Mouse (Mus musculus): ENCODE data around the gene Abhd14a. TPM values are rescaled to one million over a fixed set of nuclear protein-coding genes. Genes with fewer than 3 reads are reported as not detected.
A peak's percentile ranks its signal among the peaks of the same experiment; 100 is the strongest.

Gene Abhd14a
- polyA plus RNA-seq, 1 experiment from 2014 or later, result 48.6 TPM

DNA sequence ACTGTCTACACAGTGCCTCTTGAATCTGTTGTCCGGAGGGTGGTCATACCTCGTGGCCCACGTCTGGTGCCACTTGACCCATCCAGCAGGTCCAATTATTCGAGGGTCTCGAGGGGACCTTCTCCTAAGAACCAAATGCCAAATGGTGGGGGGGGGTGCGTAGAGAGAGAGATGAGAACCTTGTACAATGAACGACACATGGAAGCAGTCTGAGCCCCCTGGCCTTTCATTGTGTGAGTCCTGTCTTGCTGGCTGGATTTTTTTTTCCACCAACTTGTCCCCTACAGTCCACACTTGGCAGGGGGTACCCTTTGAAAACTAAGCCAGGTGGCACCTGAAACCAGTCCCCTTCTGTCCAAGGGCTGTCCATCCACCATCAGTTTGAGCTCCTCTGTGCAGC lies 20.3 kb upstream of the Abhd14a start:
- H3K9ac ChIP-seq, result no peak overlapping the region
- H3K27me3 ChIP-seq (replicated peaks), result peaks cover 11% of the 10 kb centered on the region; the same call in 1 of the 2 replicates
- no peak overlapping the region for H3K4me2 ChIP-seq
- H3K4me3 ChIP-seq (replicated peaks), result no peak overlapping the region
- no peak overlapping the region for H3K27ac ChIP-seq
- peaks cover 17% of the 10 kb centered on the region for H3K4me1 ChIP-seq
- WGBS, result 90% methylated on average over 7 of the region's 7 CpGs
- no peaks in the 10 kb centered on the region for H3K9me3 ChIP-seq
- H3K36me3 ChIP-seq, result peaks cover 5% of the 10 kb centered on the region
- ATAC-seq (ENCODE audit: insufficient read depth, low FRiP score, low read depth), result no peak

DNA sequence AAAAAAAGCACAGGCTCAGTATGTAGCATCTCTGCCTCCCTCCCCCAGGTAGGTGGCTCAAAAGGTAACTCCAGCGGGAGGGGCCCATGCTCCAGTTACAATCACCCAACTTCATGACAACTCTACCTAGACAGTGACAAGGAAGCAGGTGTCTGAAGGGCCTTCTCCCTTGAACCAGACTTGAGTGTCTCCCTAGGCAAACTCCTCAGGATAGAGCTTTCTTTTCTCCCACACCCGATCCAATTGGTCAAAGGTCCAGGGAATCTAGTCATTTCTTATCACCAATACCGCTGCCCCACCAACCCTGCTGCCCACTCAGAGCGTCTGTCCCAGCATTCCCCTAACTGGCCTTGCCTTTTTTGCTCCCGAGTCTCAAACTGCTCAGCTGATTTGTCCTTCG lies 19.2 kb upstream of the Abhd14a start:
- Histone ChIP-seq H3K36me3 (peaks cover 9% of the 10 kb centered on the region), H3K9me3 (no peaks in the 10 kb centered on the region), H3K9ac (no peak overlapping the region), H3K27me3 (replicated peaks) (peaks cover 11% of the 10 kb centered on the region; the same call in 1 of the 2 replicates), H3K4me3 (replicated peaks) (no peak overlapping the region), H3K4me1 (peaks cover 13% of the 10 kb centered on the region), H3K4me2 (no peak overlapping the region), H3K27ac (no peak overlapping the region)
- 84% methylated on average over 6 of the region's 6 CpGs for WGBS
- ATAC-seq (ENCODE audit: insufficient read depth, low FRiP score, low read depth), result no peak

DNA sequence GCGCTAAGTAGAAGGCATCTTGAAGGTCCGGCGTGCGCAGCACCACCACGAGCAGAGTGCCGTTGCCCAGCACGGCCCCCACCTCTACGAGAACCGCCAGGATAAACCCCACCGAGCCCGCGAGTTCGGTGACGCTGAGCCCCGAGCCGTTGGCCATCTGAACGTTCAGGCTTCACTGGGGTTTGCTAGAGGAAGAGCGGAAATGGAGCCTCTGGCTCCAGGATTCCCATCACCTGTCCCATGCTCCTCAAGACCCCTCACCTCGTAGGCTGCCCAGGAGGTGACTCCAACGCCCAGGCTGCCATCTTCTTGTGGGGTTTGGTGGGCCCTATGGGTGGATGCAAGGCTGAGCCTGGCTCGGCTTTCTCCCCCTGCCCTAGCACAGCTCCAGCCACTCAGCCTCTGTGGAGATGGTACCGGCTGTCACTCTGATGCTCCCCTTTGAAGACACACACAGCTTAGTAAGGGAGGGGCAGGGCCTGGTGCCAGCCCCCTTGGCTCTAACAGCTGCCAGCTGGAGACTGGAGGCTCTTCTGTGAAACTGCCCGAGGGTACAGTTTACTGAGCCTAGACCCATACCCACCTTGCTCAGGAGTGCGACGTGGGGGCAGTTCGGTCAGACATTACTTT lies 18.2 kb upstream of the Abhd14a start, which contains the start of gene Gpr62:
TSS of gene Gpr62 (minus strand) at position 368 of the 630 bp plus-strand sequence.
- peak within 1 kb of the TSS; percentile 99 for H3K4me2 ChIP-seq
- H3K27ac ChIP-seq, result no peak within 1 kb of the TSS
- H3K9me3 ChIP-seq, result no peaks in the 10 kb centered on the region
- ATAC-seq (ENCODE audit: insufficient read depth, low FRiP score, low read depth), result no peak
- WGBS, result 31% methylated on average over 26 of the region's 26 CpGs
- peaks cover 11% of the 10 kb centered on the region; the same call in 1 of the 2 replicates for H3K27me3 ChIP-seq (replicated peaks)
- H3K9ac ChIP-seq, result peak within 1 kb of the TSS; percentile 52
- peak within 1 kb of the TSS; percentile 61 for H3K4me3 ChIP-seq (replicated peaks)
- peaks cover 9% of the 10 kb centered on the region for H3K4me1 ChIP-seq
- H3K36me3 ChIP-seq, result peaks cover 9% of the 10 kb centered on the region

DNA sequence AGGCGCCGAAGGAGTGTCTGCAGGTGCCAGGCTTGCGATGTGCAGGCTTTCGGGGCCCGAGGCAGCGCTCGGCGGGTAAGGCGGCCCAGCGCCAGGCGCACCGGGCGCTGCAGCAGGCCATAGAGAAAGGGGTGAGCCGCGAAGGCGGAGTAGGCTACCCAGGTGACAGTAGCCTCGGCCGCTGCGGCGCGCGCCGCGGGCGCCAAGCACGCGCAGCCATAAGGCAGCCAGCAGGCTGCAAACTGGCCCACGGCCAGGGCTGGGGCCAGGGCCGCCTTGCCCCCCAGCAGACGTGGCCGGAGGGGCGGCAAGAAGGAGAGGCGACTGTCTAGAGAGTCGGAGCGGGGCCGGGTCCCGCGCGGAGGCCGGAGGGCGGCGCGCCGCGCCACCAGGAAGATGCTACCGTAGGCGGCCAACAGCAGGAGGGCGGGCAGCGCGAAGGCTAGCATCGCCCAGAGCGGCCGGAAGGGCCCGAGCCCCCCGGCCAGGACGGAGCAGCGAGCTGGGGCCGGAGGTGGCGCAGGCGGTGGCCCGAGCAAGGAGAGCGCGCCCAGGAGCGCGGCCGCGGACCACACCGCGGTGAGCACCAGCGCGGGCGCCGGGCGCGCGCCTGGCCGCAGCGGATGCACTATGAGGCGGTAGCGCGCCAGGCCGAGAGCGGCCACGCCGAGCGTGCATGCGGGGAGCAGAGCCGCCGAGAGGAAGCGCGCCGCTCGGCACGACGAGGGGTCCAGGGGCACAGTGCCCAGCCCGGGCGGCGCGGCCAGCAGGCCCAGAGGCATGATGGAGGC lies 17.5 kb upstream of the Abhd14a start:
- peak; percentile 67 for ATAC-seq (ENCODE audit: insufficient read depth, low FRiP score, low read depth)
- H3K9ac ChIP-seq, result peak overlapping the region; percentile 52
- H3K4me3 ChIP-seq (replicated peaks), result peak overlapping the region; percentile 61
- peak overlapping the region; percentile 99 for H3K4me2 ChIP-seq
- no peak overlapping the region for H3K27ac ChIP-seq
- peaks cover 9% of the 10 kb centered on the region for H3K36me3 ChIP-seq
- peaks cover 11% of the 10 kb centered on the region; the same call in 1 of the 2 replicates for H3K27me3 ChIP-seq (replicated peaks)
- WGBS, result 3% methylated on average over 94 of the region's 99 CpGs
- no peaks in the 10 kb centered on the region for H3K9me3 ChIP-seq
- H3K4me1 ChIP-seq, result peaks cover 9% of the 10 kb centered on the region

DNA sequence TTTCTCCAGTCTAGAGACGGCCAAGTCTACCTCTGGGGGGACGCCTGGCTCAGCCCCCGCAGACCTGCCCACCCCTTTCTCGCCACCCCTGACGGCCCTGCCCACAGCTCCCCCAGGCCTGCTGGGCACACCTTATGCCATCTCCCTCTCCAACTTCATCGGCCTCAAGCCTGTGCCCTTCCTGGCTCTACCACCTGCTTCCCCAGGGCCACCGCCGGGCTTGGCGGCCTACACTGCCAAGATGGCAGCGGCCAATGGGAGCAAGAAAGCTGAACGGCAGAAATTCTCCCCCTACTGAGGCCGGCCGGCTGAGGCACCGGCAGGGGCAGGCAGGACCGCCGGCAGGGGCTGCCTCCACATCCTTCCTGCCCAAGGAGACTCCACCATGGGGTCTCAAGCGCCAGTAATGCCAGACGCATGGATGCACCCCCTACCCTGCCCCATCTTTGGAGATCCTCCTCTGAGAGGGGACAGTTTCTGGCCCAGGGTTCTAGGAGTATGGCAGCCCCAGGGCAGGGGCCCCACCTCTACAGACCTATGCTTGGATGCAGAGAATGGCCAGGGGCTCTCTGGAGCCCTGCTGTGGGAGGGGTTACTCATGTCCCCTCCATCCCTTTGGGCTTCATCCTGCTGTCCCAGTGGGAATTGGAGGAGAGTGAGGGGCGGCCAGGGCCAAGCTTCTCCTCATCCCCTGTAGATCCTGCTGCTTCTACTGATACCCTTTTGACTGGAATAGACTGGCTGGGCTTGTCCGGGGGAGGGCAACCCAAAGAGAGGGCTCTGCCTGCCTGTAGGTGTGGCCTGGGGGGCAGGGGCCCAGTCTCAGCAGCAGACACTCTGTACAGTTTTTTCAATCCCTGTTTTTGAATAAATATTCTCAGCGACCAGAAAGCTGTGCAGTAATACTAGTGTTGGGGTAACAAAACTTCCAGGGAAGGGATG lies 15.9 kb upstream of the Abhd14a start:
- H3K4me3 ChIP-seq (replicated peaks), result no peak overlapping the region
- H3K36me3 ChIP-seq, result peaks cover 9% of the 10 kb centered on the region
- no peak for ATAC-seq (ENCODE audit: insufficient read depth, low FRiP score, low read depth)
- 86% methylated on average over 21 of the region's 21 CpGs for WGBS
- peaks cover 9% of the 10 kb centered on the region for H3K4me1 ChIP-seq
- peaks cover 11% of the 10 kb centered on the region; the same call in 1 of the 2 replicates for H3K27me3 ChIP-seq (replicated peaks)
- no peaks in the 10 kb centered on the region for H3K9me3 ChIP-seq
- H3K27ac ChIP-seq, result no peak overlapping the region
- H3K9ac ChIP-seq, result no peak overlapping the region
- H3K4me2 ChIP-seq, result no peak overlapping the region

DNA sequence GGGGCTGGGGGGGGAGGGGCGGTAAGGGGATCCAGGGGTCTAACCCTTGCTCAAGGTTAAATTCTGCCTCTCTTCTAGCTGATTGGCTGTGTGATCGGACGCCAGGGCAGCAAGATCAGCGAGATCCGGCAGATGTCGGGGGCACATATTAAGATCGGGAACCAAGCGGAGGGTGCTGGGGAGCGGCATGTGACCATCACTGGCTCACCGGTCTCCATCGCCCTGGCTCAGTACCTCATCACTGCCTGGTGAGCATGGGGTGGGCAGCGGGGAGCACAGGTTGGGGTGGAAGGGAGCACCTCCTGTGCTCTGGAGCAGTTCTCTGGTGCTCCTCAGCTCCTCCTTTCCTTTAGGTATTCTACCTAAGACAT lies 14.9 kb upstream of the Abhd14a start:
- Histone ChIP-seq H3K4me3 (replicated peaks) (no peak overlapping the region), H3K9ac (no peak overlapping the region), H3K9me3 (no peaks in the 10 kb centered on the region), H3K27ac (no peak overlapping the region), H3K27me3 (replicated peaks) (peaks cover 11% of the 10 kb centered on the region; the same call in 1 of the 2 replicates), H3K36me3 (peaks cover 9% of the 10 kb centered on the region), H3K4me1 (peaks cover 13% of the 10 kb centered on the region), H3K4me2 (no peak overlapping the region)
- 95% methylated on average over 12 of the region's 12 CpGs for WGBS
- no peak for ATAC-seq (ENCODE audit: insufficient read depth, low FRiP score, low read depth)

DNA sequence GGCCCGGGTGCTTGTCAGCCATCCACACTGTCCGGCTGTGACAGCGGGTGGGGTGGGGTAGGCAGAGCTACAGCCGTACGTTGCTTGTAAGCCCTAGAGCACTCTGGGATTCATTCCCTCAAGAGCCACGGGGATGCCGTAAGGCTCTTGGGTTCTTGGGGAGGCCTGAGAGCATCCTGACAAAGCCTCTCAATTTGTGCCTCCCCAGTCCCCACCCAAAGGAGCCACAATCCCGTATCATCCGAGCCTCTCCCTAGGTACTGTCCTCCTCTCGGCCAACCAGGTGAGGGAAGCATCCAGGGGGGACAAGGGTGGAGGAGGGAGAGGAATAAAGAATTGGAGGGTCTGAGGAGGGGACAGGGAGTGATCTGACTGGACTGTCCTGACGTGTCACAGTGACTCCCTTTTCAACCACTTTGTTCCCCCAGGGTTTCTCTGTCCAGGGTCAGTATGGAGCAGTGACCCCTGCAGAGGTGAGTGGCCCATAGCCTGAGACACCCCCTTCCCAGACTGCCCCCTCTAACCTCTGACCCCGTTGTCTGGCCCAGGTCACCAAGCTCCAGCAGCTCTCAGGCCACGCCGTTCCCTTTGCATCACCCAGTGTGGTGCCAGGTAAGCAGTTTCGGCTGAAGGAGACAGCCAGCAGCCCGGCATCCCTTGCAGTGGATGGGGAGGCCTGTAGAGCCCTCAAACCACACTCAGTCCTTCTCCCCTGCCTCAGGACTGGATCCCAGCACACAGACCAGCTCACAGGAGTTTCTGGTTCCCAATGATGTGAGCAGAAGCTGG lies 14.4 kb upstream of the Abhd14a start:
- no peak for ATAC-seq (ENCODE audit: insufficient read depth, low FRiP score, low read depth)
- Histone ChIP-seq H3K27me3 (replicated peaks) (peaks cover 11% of the 10 kb centered on the region; the same call in 1 of the 2 replicates), H3K36me3 (peaks cover 9% of the 10 kb centered on the region), H3K4me3 (replicated peaks) (no peak overlapping the region), H3K4me2 (no peak overlapping the region), H3K27ac (no peak overlapping the region), H3K9ac (no peak overlapping the region), H3K9me3 (no peaks in the 10 kb centered on the region), H3K4me1 (peaks cover 19% of the 10 kb centered on the region)
- WGBS, result 86% methylated on average over 16 of the region's 16 CpGs

DNA sequence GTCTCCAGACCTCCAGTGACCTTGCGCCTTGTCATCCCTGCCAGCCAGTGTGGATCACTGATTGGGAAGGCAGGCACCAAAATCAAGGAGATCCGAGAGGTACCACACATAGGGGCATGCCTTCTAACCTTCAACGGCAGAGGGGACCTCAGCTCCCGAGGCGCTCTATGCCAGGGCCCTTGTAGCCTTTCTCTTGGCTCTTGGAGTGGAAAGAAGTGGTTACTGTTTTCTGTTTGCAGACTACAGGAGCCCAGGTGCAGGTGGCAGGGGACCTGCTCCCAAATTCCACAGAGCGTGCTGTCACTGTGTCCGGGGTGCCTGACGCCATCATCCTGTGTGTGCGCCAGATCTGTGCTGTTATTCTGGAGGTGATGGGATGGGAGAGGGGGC lies 13.5 kb upstream of the Abhd14a start:
- no peak overlapping the region for H3K4me3 ChIP-seq (replicated peaks)

DNA sequence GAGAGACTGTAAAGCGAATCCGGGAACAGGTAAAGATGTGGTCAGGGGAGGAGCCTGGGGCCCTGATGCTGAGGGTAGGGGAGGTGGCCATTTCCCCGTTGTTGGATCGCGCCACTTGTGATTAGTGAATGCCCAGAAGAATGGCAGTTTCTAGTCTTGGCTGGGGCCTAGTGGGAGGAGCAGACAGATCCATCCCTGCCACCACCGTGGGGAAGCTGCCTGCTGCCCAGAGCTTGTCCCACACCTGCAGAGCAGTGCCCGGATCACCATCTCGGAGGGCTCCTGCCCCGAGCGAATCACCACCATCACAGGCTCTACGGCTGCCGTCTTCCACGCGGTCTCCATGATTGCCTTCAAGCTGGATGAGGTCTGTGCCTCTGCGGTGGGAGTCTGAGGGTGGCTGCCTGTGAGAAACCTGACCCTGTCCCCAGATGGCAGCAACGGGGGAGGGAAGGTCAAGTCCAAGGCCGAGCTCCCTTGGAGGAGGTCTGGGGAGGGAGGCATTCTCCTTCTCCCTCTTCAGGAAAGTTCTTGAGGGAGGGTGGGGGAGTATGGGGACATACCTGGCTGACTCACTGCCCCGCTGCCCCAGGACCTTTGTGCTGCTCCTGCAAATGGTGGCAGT lies 13.0 kb upstream of the Abhd14a start:
- Histone ChIP-seq H3K27ac (no peak overlapping the region), H3K4me1 (peaks cover 31% of the 10 kb centered on the region), H3K9me3 (no peaks in the 10 kb centered on the region), H3K9ac (no peak overlapping the region), H3K4me2 (no peak overlapping the region), H3K36me3 (peaks cover 9% of the 10 kb centered on the region), H3K27me3 (replicated peaks) (peaks cover 6% of the 10 kb centered on the region; the same call in 1 of the 2 replicates), H3K4me3 (replicated peaks) (no peak overlapping the region)
- no peak for ATAC-seq (ENCODE audit: insufficient read depth, low FRiP score, low read depth)
- 75% methylated on average over 18 of the region's 18 CpGs for WGBS

More for the DNA sequence above, 13.5 kb upstream of the Abhd14a start:
- peaks cover 9% of the 10 kb centered on the region for H3K36me3 ChIP-seq
- H3K27ac ChIP-seq, result no peak overlapping the region
- H3K4me2 ChIP-seq, result no peak overlapping the region
- peaks cover 11% of the 10 kb centered on the region; the same call in 1 of the 2 replicates for H3K27me3 ChIP-seq (replicated peaks)
- no peak overlapping the region for H3K9ac ChIP-seq
- ATAC-seq (ENCODE audit: insufficient read depth, low FRiP score, low read depth), result no peak
- peaks cover 27% of the 10 kb centered on the region for H3K4me1 ChIP-seq
- H3K9me3 ChIP-seq, result no peaks in the 10 kb centered on the region
- 93% methylated on average over 9 of the region's 9 CpGs for WGBS

DNA sequence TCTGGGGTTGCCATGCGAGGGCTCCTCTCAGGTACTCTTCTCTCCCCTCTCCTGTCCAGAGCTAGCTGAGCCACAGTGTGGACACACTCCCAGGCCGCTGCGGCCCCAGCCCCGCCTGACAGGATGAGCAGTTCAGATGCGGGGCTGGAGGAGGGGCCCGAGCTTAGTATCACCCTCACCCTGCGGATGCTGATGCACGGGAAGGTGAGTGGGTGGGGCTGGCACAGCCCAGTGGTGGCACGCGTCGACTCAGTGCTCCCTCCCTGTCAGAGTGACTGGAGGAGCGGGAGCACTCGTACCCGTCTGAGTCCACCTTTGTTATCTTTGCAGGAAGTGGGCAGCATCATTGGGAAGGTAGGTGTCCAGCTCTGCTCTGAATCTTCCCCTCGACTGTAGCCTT lies 12.5 kb upstream of the Abhd14a start:
- no peak overlapping the region for H3K4me2 ChIP-seq
- peaks cover 34% of the 10 kb centered on the region for H3K4me1 ChIP-seq
- no peak overlapping the region for H3K4me3 ChIP-seq (replicated peaks)
- no peak overlapping the region for H3K9ac ChIP-seq
- no peaks in the 10 kb centered on the region for H3K9me3 ChIP-seq
- H3K27ac ChIP-seq, result no peak overlapping the region
- H3K36me3 ChIP-seq, result peaks cover 9% of the 10 kb centered on the region
- ATAC-seq (ENCODE audit: insufficient read depth, low FRiP score, low read depth), result no peak
- WGBS, result 71% methylated on average over 15 of the region's 15 CpGs
- H3K27me3 ChIP-seq (replicated peaks), result peaks cover 5% of the 10 kb centered on the region; the same call in 1 of the 2 replicates
